In the genomic region with DNA sequence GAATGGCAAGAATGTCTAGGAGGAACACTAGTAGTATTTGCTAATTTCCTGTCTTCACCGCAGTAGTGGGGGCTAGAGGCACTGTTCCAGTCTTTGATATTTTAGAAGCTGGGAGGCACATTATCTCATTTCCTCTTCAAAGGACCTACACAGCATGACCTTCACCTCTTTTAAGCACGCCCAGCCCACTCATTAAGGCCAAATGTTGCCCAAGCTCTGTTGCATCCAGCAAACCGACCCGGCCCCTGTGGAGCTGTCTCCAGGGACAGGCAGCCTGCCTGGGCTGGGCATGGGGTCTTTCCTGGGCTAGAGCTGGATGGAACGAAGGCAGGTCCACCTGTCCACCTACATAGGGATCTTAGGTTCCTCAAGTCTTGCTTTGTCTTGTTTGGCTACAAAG, we compare ENCODE assay signal across 10 mouse cellular contexts. TPM values are rescaled to one million over a fixed set of nuclear protein-coding genes. Genes with fewer than 3 reads are reported as not detected.
DNase-seq lines count a peak whose midpoint lies in the region; ATAC-seq lines count a peak whose summit lies in the region.
"Had no signal": no experiment of that assay in that cellular context is flagged by ENCODE, and none has a peak within 500 bp of the region (broad histone marks: within the 10 kb centered on the region; RNA-seq: fewer than 3 reads in every experiment).

No protein-coding gene starts in this region.

- no peaks in the 10 kb centered on the region for H3K27me3 ChIP-seq in kidney, embryonic 15.5 days
- no peaks in the 10 kb centered on the region for H3K27me3 ChIP-seq in embryonic facial prominence, embryonic 10.5 days (replicated peaks; ENCODE audit: low read depth, poor library complexity, severe bottlenecking)
- H3K27me3 ChIP-seq: hindbrain, embryonic 12.5 days had no signal

- H3K9ac ChIP-seq in kidney, embryonic 15.5 days, result no peak overlapping the region
- H3K9ac ChIP-seq: hindbrain, embryonic 12.5 days had no signal

- H3K9me3 ChIP-seq in kidney, embryonic 15.5 days (replicated peaks), result no peaks in the 10 kb centered on the region
- H3K9me3 ChIP-seq in embryonic facial prominence, embryonic 10.5 days, result no peaks in the 10 kb centered on the region
- H3K9me3 ChIP-seq: hindbrain, embryonic 12.5 days had no signal

- H3K27ac ChIP-seq in kidney, embryonic 15.5 days, result peak overlapping the region; percentile 57
- peak overlapping the region; percentile 67; the same call in 1 of the 2 replicates for H3K27ac ChIP-seq in embryonic facial prominence, embryonic 10.5 days (replicated peaks)
- H3K27ac ChIP-seq: hindbrain, embryonic 12.5 days had no signal

- no peak overlapping the region for H3K4me3 ChIP-seq in kidney, embryonic 15.5 days (replicated peaks)
- peak overlapping the region; percentile 25 for H3K4me3 ChIP-seq in embryonic facial prominence, embryonic 10.5 days
- H3K4me3 ChIP-seq: hindbrain, embryonic 12.5 days had no signal

- no peak overlapping the region for H3K4me2 ChIP-seq in kidney, embryonic 15.5 days
- H3K4me2 ChIP-seq: hindbrain, embryonic 12.5 days had no signal

- H3K4me1 ChIP-seq in kidney, embryonic 15.5 days, result peaks cover 34% of the 10 kb centered on the region
- peaks cover 36% of the 10 kb centered on the region for H3K4me1 ChIP-seq in embryonic facial prominence, embryonic 10.5 days

- 4% methylated on average over 5 of the region's 5 CpGs for WGBS in kidney, embryonic 15.5 days
- 14% methylated on average over 5 of the region's 5 CpGs for WGBS in embryonic facial prominence, embryonic 10.5 days

- no peaks in the 10 kb centered on the region for H3K36me3 ChIP-seq in kidney, embryonic 15.5 days
- no peaks in the 10 kb centered on the region for H3K36me3 ChIP-seq in embryonic facial prominence, embryonic 10.5 days (replicated peaks)
- H3K36me3 ChIP-seq: hindbrain, embryonic 12.5 days had no signal

- DNase-seq in kidney, adult 11 months, result no peak
- DNase-seq in R1 (ENCODE audit: low read depth, low spot score), result peak; percentile 49
- DNase-seq in embryonic facial prominence, embryonic 10.5 days (ENCODE audit: low spot score), result peak; percentile 70
- no peak for DNase-seq in spleen, postnatal 36 days (ENCODE audit: low spot score in 2 of 2)
- DNase-seq in right cerebral cortex, adult 18-20 months, result no peak
- no peak for DNase-seq in right cerebral cortex, postnatal 14 days
- DNase-seq: thymus, postnatal 4 days had no signal

- ATAC-seq in kidney, embryonic 15.5 days (replicated peaks; ENCODE audit: low FRiP score), result peak; percentile 69
- ATAC-seq in megakaryocyte progenitor cell, adult 5-6 weeks (replicated peaks; ENCODE audit: poor library complexity), result peak; percentile 84

RNA-seq across cellular contexts. Expression of gene Baiap2l1, which starts 44.6 kb away (rescaled TPM):
- polyA plus RNA-seq in kidney, embryonic 15.5 days (2015; fragmentation: Nextera tagmentation; extraction: Ambion mirVana), result 14.8 and 15.2 TPM in 2 replicates
- 5.6 and 6.0 TPM in 2 replicates for polyA plus RNA-seq in embryonic facial prominence, embryonic 10.5 days (2016; fragmentation: Nextera tagmentation; extraction: Ambion mirVana)
- not detected in 2 replicates for total RNA-seq in megakaryocyte progenitor cell, adult 5-6 weeks (2015)
- not detected in 2 replicates for total RNA-seq in megakaryocyte progenitor cell, adult 5-6 weeks (2017)

Comparison
In these comparisons a context has a peak if more than half of its experiments do, and no peak if none do; other contexts are left out.
1. DNase-seq: peak in R1 (single experiment) and embryonic facial prominence, embryonic 10.5 days (single experiment); none in kidney, adult 11 months (single experiment), spleen, postnatal 36 days (0 of 2), right cerebral cortex, adult 18-20 months (single experiment) and right cerebral cortex, postnatal 14 days (single experiment).